Mouse (Mus musculus) ES-Bruce4 (cell line): ENCODE measurements around the gene Ngrn.

Experiments used
- CTCF ChIP-seq: IDR thresholded peaks from one replicate; pipeline ENCODE4 v1.8.1; 2011; ENCODE audit warnings: low read depth, low read length
- POLR2A ChIP-seq: IDR thresholded peaks from one replicate; pipeline ENCODE4 v1.8.1; 2011; ENCODE audit warnings: low read length; ENCODE audit not compliant: insufficient read depth

GRCm38 (mm10) chr7:80283226-80283918 lies 22.4 kb downstream of the Ngrn start:
- no peak for TF ChIP-seq CTCF
- TF ChIP-seq POLR2A, result no peak
